Mouse (Mus musculus) brain, embryonic 14.5 days (tissue): ENCODE data around the gene Art2b.

Experiments
- CTCF ChIP-seq: fragments of 200-500 bp; IDR thresholded peaks from 2 replicates; pipeline ENCODE4 v1.5.1; 2012; ENCODE audit warnings: inconsistent platforms, mild to moderate bottlenecking, moderate library complexity, borderline replicate concordance; ENCODE audit not compliant: insufficient read depth, insufficient read length; ENCODE audit errors: extremely low read depth
- POLR2A ChIP-seq: fragments of 200-500 bp; IDR thresholded peaks from 2 replicates; pipeline ENCODE4 v1.6.1; 2012; ENCODE audit warnings: mild to moderate bottlenecking, inconsistent platforms, borderline replicate concordance; ENCODE audit not compliant: poor library complexity, insufficient read depth, insufficient read length, severe bottlenecking; ENCODE audit errors: extremely low read depth

DNA sequence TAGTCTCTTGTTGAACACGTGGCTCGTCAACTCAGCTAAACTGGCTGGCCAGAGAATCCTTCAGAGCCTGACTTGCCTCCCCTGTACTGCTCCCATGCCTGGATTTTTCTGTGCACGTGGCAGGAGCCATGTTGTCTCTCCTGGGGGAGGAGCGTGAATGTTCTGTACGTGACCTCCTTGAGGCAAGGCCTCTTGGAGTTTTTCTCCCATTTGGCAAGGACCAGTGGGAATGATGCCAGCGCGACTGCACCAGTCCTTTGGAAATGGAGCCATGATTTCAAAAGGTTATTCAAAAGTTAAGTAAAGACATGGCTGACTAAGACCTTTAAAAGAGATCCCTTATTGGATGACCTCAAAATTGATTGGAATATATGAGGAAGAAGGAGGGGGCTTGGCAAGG lies 30.0 kb upstream of the Art2b start:
- TF ChIP-seq CTCF: no peak
- TF ChIP-seq POLR2A: no peak
